Mouse (Mus musculus): ENCODE measurements at regions not wholly inside any gene's neighbourhood (a gene's known extent, or its start where the extent isn't known, plus 50 kb on each side); places are given as distances from the start of the nearest gene placed in this dataset.

DNA sequence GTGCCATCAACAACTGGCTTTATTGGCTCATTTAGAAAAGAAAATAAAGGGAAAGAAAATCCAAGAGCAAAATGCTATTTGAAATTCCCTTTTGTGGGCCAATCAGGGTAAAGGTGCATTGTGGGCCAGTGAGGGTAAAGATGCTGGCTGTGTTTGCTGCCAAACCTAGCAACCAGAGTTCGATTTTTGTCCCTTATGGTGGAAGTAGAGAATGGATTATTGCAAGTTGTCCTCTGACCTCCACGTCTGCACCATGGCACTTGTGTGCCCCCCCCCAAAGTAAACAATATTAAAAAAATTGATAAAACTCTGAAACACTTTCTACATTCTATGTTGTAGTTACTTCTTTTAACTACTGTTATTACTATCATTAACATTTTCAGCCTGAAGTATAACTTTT is 166.9 kb downstream of the Enc1 start:
- TF ChIP-seq CTCF (conservative IDR thresholded peaks at IDR 0.05; ENCODE audit: insufficient read depth, insufficient read length, low read depth, low read length): no peak
- no peak for TF ChIP-seq POLR2A (IDR thresholded peaks at IDR 0.05; ENCODE audit: low read depth, low read length)
